Mouse (Mus musculus): ENCODE results near the gene Olfr891. TPM values are rescaled to one million over a fixed set of nuclear protein-coding genes. Genes with fewer than 3 reads are reported as not detected.
"Not testable (repeated sequence)": the region's sequence is repeated elsewhere in the genome, so short reads cannot be mapped to it uniquely, and the experiment has no call there.

Gene Olfr891
- polyA plus RNA-seq (2015; fragmentation: Nextera tagmentation; extraction: Ambion mirVana) = not detected in 2 replicates

DNA sequence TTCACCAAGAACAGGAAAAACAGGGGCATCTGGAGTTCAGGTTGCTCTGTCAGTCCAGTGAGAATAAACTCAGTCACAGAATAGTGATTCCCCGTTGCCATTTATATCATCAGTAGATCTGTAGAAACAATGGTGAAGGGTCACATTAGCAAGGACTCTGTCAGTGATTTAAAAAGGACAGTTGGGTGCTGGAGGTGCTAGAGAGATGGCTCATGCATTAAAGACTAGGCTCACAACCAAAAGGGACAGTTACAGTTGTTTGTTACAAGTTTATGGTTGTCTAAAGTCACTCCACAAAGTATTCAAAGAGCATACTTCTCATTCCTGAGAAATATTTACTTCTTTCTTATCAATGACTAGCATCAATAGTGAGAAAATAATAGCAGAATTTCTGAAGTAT, at the start of gene Olfr891:
Gene Olfr891 (minus strand): TSS at position 101 of the 400 bp plus-strand sequence.
- H3K27ac ChIP-seq (ENCODE audit: low read length) = no peak within 1 kb of the TSS
- peaks cover 8% of the 10 kb centered on the region; the same call in 1 of the 2 replicates for H3K9me3 ChIP-seq (ENCODE audit: control insufficient read depth, low read length)
- H3K36me3 ChIP-seq (ENCODE audit: control insufficient read depth, insufficient read depth, low read length) = no peaks in the 10 kb centered on the region
- no peak within 1 kb of the TSS for H3K9ac ChIP-seq (ENCODE audit: low read depth, low read length)
- H3K4me1 ChIP-seq (ENCODE audit: control insufficient read depth, insufficient read depth, low read length) = no peaks in the 10 kb centered on the region
- WGBS = 78% methylated on average over 1 of the region's 1 CpGs
- no peak within 1 kb of the TSS for H3K4me3 ChIP-seq (ENCODE audit: low read length)
- no peaks in the 10 kb centered on the region for H3K27me3 ChIP-seq (replicated peaks; ENCODE audit: control insufficient read depth, insufficient read depth, low read length)
- H3K4me2 ChIP-seq (ENCODE audit: low read depth, low read length) = no peak within 1 kb of the TSS
- ATAC-seq = no peak

DNA sequence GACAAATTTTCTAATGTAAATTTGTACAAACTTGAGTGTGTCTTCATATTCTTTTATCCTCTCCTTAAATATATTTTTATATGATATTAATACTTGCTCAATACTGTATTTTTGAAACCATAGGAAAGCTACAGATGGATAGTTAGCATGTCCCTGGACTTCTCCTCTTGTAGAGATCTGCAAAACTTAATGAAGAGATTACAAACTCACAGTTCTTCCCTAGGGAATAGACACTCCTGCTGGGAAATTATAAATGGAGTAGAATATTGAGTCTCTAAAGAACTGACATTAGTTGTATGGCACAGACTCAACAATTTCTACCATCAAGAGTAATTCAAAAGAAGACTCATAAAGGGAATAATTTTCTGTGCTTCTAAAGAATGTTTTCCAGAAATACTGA, 37.1 kb upstream of the Olfr891 start, which contains the start of gene Olfr894:
Gene Olfr894 (plus strand): TSS at position 301 of the 400 bp plus-strand sequence.
- Histone ChIP-seq H3K27me3 (replicated peaks; ENCODE audit: control insufficient read depth, insufficient read depth, low read length) (no peaks in the 10 kb centered on the region), H3K27ac (ENCODE audit: low read length) (no peak within 1 kb of the TSS), H3K9me3 (ENCODE audit: control insufficient read depth, low read length) (no peaks in the 10 kb centered on the region), H3K4me3 (ENCODE audit: low read length) (no peak within 1 kb of the TSS), H3K4me1 (ENCODE audit: control insufficient read depth, insufficient read depth, low read length) (no peaks in the 10 kb centered on the region), H3K9ac (ENCODE audit: low read depth, low read length) (no peak within 1 kb of the TSS), H3K4me2 (ENCODE audit: low read depth, low read length) (no peak within 1 kb of the TSS), H3K36me3 (ENCODE audit: control insufficient read depth, insufficient read depth, low read length) (no peaks in the 10 kb centered on the region)
- no peak for ATAC-seq

DNA sequence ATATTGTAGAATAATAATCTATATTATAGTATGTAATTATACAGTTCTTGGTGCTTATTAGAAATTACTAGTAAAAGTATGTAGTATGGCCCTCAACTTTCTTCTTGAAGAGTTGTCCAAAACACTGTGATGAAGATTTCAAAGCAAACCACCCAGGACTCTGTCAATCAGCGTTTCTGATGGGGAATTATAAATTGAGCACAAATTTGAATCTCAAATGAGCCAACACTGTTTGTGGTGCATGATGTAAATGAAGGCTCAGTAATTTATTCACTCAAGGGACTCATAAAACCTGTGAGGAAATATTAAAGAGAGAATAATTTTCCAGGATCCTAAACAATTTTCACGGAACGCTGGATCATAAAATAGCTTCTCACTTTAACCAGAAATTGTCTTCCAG, 27.4 kb upstream of the Olfr891 start, which contains the start of gene Olfr893:
Gene Olfr893 (plus strand): TSS at position 301 of the 400 bp plus-strand sequence.
- Histone ChIP-seq H3K4me2 (ENCODE audit: low read depth, low read length) (no peak within 1 kb of the TSS), H3K4me1 (ENCODE audit: control insufficient read depth, insufficient read depth, low read length) (no peaks in the 10 kb centered on the region), H3K27ac (ENCODE audit: low read length) (no peak within 1 kb of the TSS), H3K27me3 (replicated peaks; ENCODE audit: control insufficient read depth, insufficient read depth, low read length) (no peaks in the 10 kb centered on the region), H3K36me3 (ENCODE audit: control insufficient read depth, insufficient read depth, low read length) (no peaks in the 10 kb centered on the region), H3K4me3 (ENCODE audit: low read length) (no peak within 1 kb of the TSS), H3K9ac (ENCODE audit: low read depth, low read length) (no peak within 1 kb of the TSS), H3K9me3 (ENCODE audit: control insufficient read depth, low read length) (no peaks in the 10 kb centered on the region)
- WGBS = 81% methylated on average over 3 of the region's 3 CpGs
- no peak for ATAC-seq

DNA sequence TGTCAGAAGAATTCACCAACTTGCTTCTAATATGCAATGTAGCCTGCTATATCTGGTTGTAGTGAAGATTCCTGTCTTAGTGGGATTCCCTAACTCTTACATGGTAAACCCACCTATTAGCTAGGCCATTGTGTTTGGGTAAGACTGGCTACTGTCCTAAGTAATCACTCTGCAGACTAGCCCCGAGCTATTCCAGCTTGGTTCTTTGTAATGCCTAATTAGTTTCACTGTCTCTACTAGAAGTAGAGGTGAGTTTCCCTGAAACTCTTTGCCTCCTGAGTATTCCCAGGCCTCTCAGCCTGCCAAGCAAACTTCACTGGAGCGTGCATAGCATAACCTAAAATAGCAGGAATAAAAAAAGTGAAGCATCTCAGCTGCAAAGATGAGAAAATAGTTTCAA, 12.3 kb downstream of the Olfr891 start:
- not testable (repeated sequence) for H3K4me2 ChIP-seq (ENCODE audit: low read depth, low read length); H3K9ac ChIP-seq (ENCODE audit: low read depth, low read length); ATAC-seq; H3K27me3 ChIP-seq (replicated peaks; ENCODE audit: control insufficient read depth, insufficient read depth, low read length); H3K4me3 ChIP-seq (ENCODE audit: low read length); H3K4me1 ChIP-seq (ENCODE audit: control insufficient read depth, insufficient read depth, low read length); H3K9me3 ChIP-seq (ENCODE audit: control insufficient read depth, low read length); H3K36me3 ChIP-seq (ENCODE audit: control insufficient read depth, insufficient read depth, low read length); H3K27ac ChIP-seq (ENCODE audit: low read length)
- WGBS = 54% methylated on average over 2 of the region's 2 CpGs

- Histone ChIP-seq H3K9me3 (ENCODE audit: control insufficient read depth, low read length) (no peaks in the 10 kb centered on the region), H3K27me3 (replicated peaks; ENCODE audit: control insufficient read depth, insufficient read depth, low read length) (no peaks in the 10 kb centered on the region), H3K27ac (ENCODE audit: low read length) (no peak within 1 kb of the TSS), H3K36me3 (ENCODE audit: control insufficient read depth, insufficient read depth, low read length) (no peaks in the 10 kb centered on the region), H3K4me1 (ENCODE audit: control insufficient read depth, insufficient read depth, low read length) (no peaks in the 10 kb centered on the region), H3K9ac (ENCODE audit: low read depth, low read length) (no peak within 1 kb of the TSS), H3K4me3 (ENCODE audit: low read length) (no peak within 1 kb of the TSS), H3K4me2 (ENCODE audit: low read depth, low read length) (no peak within 1 kb of the TSS)
- ATAC-seq = no peak
These were observed 38.4 kb downstream of the Olfr891 start, which contains the start of gene Olfr890 for GRCm38 (mm10) chr9:38142217-38142616. Gene Olfr890, plus strand, starts transcription at chr9:38142517.

Other genes starting within 250 kb of the Olfr891 start
- gene Olfr881, start 189.0 kb downstream of the Olfr891 start, polyA plus RNA-seq (2015; fragmentation: Nextera tagmentation; extraction: Ambion mirVana) = not detected in 2 replicates
- not detected in 2 replicates for gene Olfr883, start 155.0 kb downstream of the Olfr891 start, polyA plus RNA-seq (2015; fragmentation: Nextera tagmentation; extraction: Ambion mirVana)
- not detected in 2 replicates for gene Olfr884, start 134.3 kb downstream of the Olfr891 start, polyA plus RNA-seq (2015; fragmentation: Nextera tagmentation; extraction: Ambion mirVana)
- gene Olfr885, start 119.5 kb downstream of the Olfr891 start, polyA plus RNA-seq (2015; fragmentation: Nextera tagmentation; extraction: Ambion mirVana) = not detected in 2 replicates
- gene Olfr887, start 96.7 kb downstream of the Olfr891 start, polyA plus RNA-seq (2015; fragmentation: Nextera tagmentation; extraction: Ambion mirVana) = not detected in 2 replicates
- not detected in 2 replicates for gene Olfr888, start 72.7 kb downstream of the Olfr891 start, polyA plus RNA-seq (2015; fragmentation: Nextera tagmentation; extraction: Ambion mirVana)
- 0.04 TPM in 2 replicates for gene Olfr889, start 65.6 kb downstream of the Olfr891 start, polyA plus RNA-seq (2015; fragmentation: Nextera tagmentation; extraction: Ambion mirVana)
- gene Olfr890, start 38.3 kb downstream of the Olfr891 start, polyA plus RNA-seq (2015; fragmentation: Nextera tagmentation; extraction: Ambion mirVana) = not detected in 2 replicates
- gene Olfr893, start 27.5 kb upstream of the Olfr891 start, polyA plus RNA-seq (2015; fragmentation: Nextera tagmentation; extraction: Ambion mirVana) = not detected in 2 replicates
- gene Olfr894, start 37.2 kb upstream of the Olfr891 start, polyA plus RNA-seq (2015; fragmentation: Nextera tagmentation; extraction: Ambion mirVana) = not detected in 2 replicates
- not detected in 2 replicates for gene Olfr143, start 72.0 kb upstream of the Olfr891 start, polyA plus RNA-seq (2015; fragmentation: Nextera tagmentation; extraction: Ambion mirVana)
- not detected in 2 replicates for gene Olfr895, start 87.0 kb upstream of the Olfr891 start, polyA plus RNA-seq (2015; fragmentation: Nextera tagmentation; extraction: Ambion mirVana)
- not detected in 2 replicates for gene Olfr896-ps1, start 110.3 kb upstream of the Olfr891 start, polyA plus RNA-seq (2015; fragmentation: Nextera tagmentation; extraction: Ambion mirVana)
- gene Olfr25, start 148.2 kb upstream of the Olfr891 start, polyA plus RNA-seq (2015; fragmentation: Nextera tagmentation; extraction: Ambion mirVana) = not detected in 2 replicates
- not detected in 2 replicates for gene Olfr898, start 167.6 kb upstream of the Olfr891 start, polyA plus RNA-seq (2015; fragmentation: Nextera tagmentation; extraction: Ambion mirVana)
- not detected in 2 replicates for gene Olfr250, start 186.1 kb upstream of the Olfr891 start, polyA plus RNA-seq (2015; fragmentation: Nextera tagmentation; extraction: Ambion mirVana)
- gene Olfr251, start 196.3 kb upstream of the Olfr891 start, polyA plus RNA-seq (2015; fragmentation: Nextera tagmentation; extraction: Ambion mirVana) = not detected in 2 replicates
- gene Olfr147, start 220.9 kb upstream of the Olfr891 start, polyA plus RNA-seq (2015; fragmentation: Nextera tagmentation; extraction: Ambion mirVana) = not detected in 2 replicates
- gene Olfr901, start 248.6 kb upstream of the Olfr891 start, polyA plus RNA-seq (2015; fragmentation: Nextera tagmentation; extraction: Ambion mirVana) = not detected in 2 replicates